Mouse (Mus musculus) cerebellum, adult 2 months (tissue): ENCODE measurements around the gene Proser1. TPM values are rescaled to one million over a fixed set of nuclear protein-coding genes. Genes with fewer than 3 reads are reported as not detected.

Source experiments
- DNase-seq, 2 experiments: peaks; one replicate each; pipeline ENCODE4 v3.0.0; 2021
- H3K27ac ChIP-seq: fragments of 200-500 bp; 2 replicates; pipeline ENCODE4 v1.5.1; 2012; ENCODE audit warnings: low read length, control low read depth, inconsistent platforms; ENCODE audit not compliant: insufficient read depth
- H3K27me3 ChIP-seq: fragments of 200-500 bp; 2 replicates; pipeline ENCODE4 v1.6.1; 2012; ENCODE audit warnings: inconsistent platforms, mild to moderate bottlenecking, low read length, moderate library complexity; ENCODE audit not compliant: control insufficient read depth, insufficient read depth
- H3K4me1 ChIP-seq: fragments of 200-500 bp; 2 replicates; pipeline ENCODE4 v1.6.1; 2011; ENCODE audit warnings: low read length; ENCODE audit not compliant: control insufficient read depth, insufficient read depth
- H3K4me3 ChIP-seq: fragments of 200-500 bp; replicated peaks from 2 replicates; pipeline ENCODE3; 2011; ENCODE audit warnings: mild to moderate bottlenecking, low read depth, low read length, control low read depth; ENCODE audit not compliant: insufficient read depth
- CTCF ChIP-seq: fragments of 200-500 bp; IDR thresholded peaks from 2 replicates; pipeline ENCODE4 v1.5.1; 2011; ENCODE audit warnings: low read depth, mild to moderate bottlenecking, control low read depth, low read length, moderate library complexity, borderline replicate concordance; ENCODE audit not compliant: insufficient read depth
- POLR2A ChIP-seq: fragments of 200-500 bp; IDR thresholded peaks from 2 replicates; pipeline ENCODE4 v1.6.1; 2011; ENCODE audit warnings: low read length, control low read depth, borderline replicate concordance; ENCODE audit not compliant: insufficient read depth
- WGBS: fragments of 180-500 bp; shearing (Covaris S2); methylation state at CpG from one replicate; pipeline ENCODE4 v1.1.7; 2018; 5-methylcytosine and 5-hydroxymethylcytosine counted together
- polyA plus RNA-seq: library from polyadenylated mRNA; depleted of rRNA; stranded (reverse); fragments of >200 nt; gene quantifications from 2 replicates; pipeline ENCODE4 v1.2.3, GENCODE M21; 2012; rRNA removed

Proser1 gene
- polyA plus RNA-seq: 21.2 and 21.9 TPM in 2 replicates

- H3K4me1 ChIP-seq: no peaks in the 10 kb centered on the region; the same call in 1 of the 2 replicates
- TF ChIP-seq POLR2A: 0 out of 2 replicates have a peak, but pooled peaks have one; percentile 31
- no peak for TF ChIP-seq CTCF
- WGBS: under 1% methylated on average over 52 of the region's 52 CpGs
- H3K27ac ChIP-seq: peak within 1 kb of the TSS; percentile 96
- no peaks in the 10 kb centered on the region for H3K27me3 ChIP-seq
- peak within 1 kb of the TSS; percentile 97 for H3K4me3 ChIP-seq
- DNase-seq: peak; percentile 95 to 97
Observed at GRCm38 (mm10) chr3:53463046-53463764, at the start of gene Proser1, which contains the start of gene Nhlrc3. Proser1 (plus strand) TSS chr3:53463666. Nhlrc3 (minus strand) TSS chr3:53463332.

- no peak for TF ChIP-seq CTCF
- TF ChIP-seq POLR2A: no peak
- WGBS: 47% methylated on average over 3 of the region's 3 CpGs
- H3K27me3 ChIP-seq: no peaks in the 10 kb centered on the region
- H3K4me3 ChIP-seq: no peak overlapping the region
- no peak for DNase-seq
- no peak overlapping the region for H3K27ac ChIP-seq
- peaks cover 16% of the 10 kb centered on the region for H3K4me1 ChIP-seq
Observed at GRCm38 (mm10) chr3:53413959-53414358, 49.5 kb upstream of the Proser1 start.

GRCm38 (mm10) chr3:53416036-53416506 lies 47.4 kb upstream of the Proser1 start:
- H3K4me1 ChIP-seq: peaks cover 16% of the 10 kb centered on the region
- no peaks in the 10 kb centered on the region for H3K27me3 ChIP-seq
- H3K27ac ChIP-seq: peak overlapping the region; percentile 92; the same call in 1 of the 2 replicates
- DNase-seq: peak; percentile 83 to 97
- no peak overlapping the region for H3K4me3 ChIP-seq
- WGBS: 14% methylated on average over 5 of the region's 5 CpGs
- peak; percentile 6; the same call in 1 of the 2 replicates for TF ChIP-seq POLR2A
- 0 out of 2 replicates have a peak, but pooled peaks have one; percentile 2 for TF ChIP-seq CTCF

GRCm38 (mm10) chr3:53417701-53418100 lies 45.8 kb upstream of the Proser1 start:
- no peak overlapping the region for H3K4me3 ChIP-seq
- TF ChIP-seq POLR2A (no peak), CTCF (no peak)
- H3K4me1 ChIP-seq: peaks cover 16% of the 10 kb centered on the region
- 17% methylated on average over 7 of the region's 7 CpGs for WGBS
- peak; percentile 47 to 51 for DNase-seq
- H3K27ac ChIP-seq: no peak overlapping the region
- no peaks in the 10 kb centered on the region for H3K27me3 ChIP-seq

GRCm38 (mm10) chr3:53421656-53422055 lies 41.8 kb upstream of the Proser1 start:
- WGBS: 96% methylated on average over 12 of the region's 12 CpGs
- Histone ChIP-seq H3K27ac (no peak overlapping the region), H3K27me3 (no peaks in the 10 kb centered on the region), H3K4me1 (peaks cover 10% of the 10 kb centered on the region), H3K4me3 (no peak overlapping the region)
- no peak for TF ChIP-seq POLR2A
- no peak for TF ChIP-seq CTCF
- no peak for DNase-seq

GRCm38 (mm10) chr3:53422691-53423090 lies 40.8 kb upstream of the Proser1 start:
- H3K4me3 ChIP-seq: no peak overlapping the region
- TF ChIP-seq CTCF: no peak
- TF ChIP-seq POLR2A: no peak
- peaks cover 8% of the 10 kb centered on the region for H3K4me1 ChIP-seq
- no peak for DNase-seq
- H3K27ac ChIP-seq: no peak overlapping the region
- 89% methylated on average over 1 of the region's 1 CpGs for WGBS
- no peaks in the 10 kb centered on the region for H3K27me3 ChIP-seq

- no peaks in the 10 kb centered on the region for H3K27me3 ChIP-seq
- peaks cover 5% of the 10 kb centered on the region for H3K4me1 ChIP-seq
- no peak overlapping the region for H3K27ac ChIP-seq
- WGBS: 19% methylated on average over 4 of the region's 4 CpGs
- DNase-seq: peak in 1 of 2 experiments; percentile 59
- no peak overlapping the region for H3K4me3 ChIP-seq
- no peak for TF ChIP-seq CTCF
- no peak for TF ChIP-seq POLR2A
Observed at GRCm38 (mm10) chr3:53423576-53423975, 39.9 kb upstream of the Proser1 start.

- TF ChIP-seq POLR2A (no peak), CTCF (peak; percentile 36; the same call in 1 of the 2 replicates)
- no peak overlapping the region for H3K4me3 ChIP-seq
- no peak for DNase-seq
- H3K4me1 ChIP-seq: no peaks in the 10 kb centered on the region
- H3K27me3 ChIP-seq: no peaks in the 10 kb centered on the region
- WGBS: 76% methylated on average over 3 of the region's 3 CpGs
- H3K27ac ChIP-seq: no peak overlapping the region
Observed at GRCm38 (mm10) chr3:53434610-53435009, 28.9 kb upstream of the Proser1 start.
